Mouse (Mus musculus) ovary, adult 18-20 months (tissue): ENCODE results near the gene Cdc7.
"Not testable (repeated sequence)": the region's sequence is repeated elsewhere in the genome, so short reads cannot be mapped to it uniquely, and the experiment has no call there.

Experiments
- DNase-seq: peaks from one replicate; pipeline ENCODE4 v3.0.0; 2022; ENCODE audit warnings: low spot score, mixed read lengths

Gene Cdc7

GRCm38 (mm10) chr5:106963584-106964512 lies at the start of gene Cdc7:
Gene Cdc7, plus strand, starts transcription at chr5:106964322.
- DNase-seq, result peak; percentile 86

- no peak for DNase-seq
Measured at GRCm38 (mm10) chr5:106919315-106919714, 44.8 kb upstream of the Cdc7 start.

DNA sequence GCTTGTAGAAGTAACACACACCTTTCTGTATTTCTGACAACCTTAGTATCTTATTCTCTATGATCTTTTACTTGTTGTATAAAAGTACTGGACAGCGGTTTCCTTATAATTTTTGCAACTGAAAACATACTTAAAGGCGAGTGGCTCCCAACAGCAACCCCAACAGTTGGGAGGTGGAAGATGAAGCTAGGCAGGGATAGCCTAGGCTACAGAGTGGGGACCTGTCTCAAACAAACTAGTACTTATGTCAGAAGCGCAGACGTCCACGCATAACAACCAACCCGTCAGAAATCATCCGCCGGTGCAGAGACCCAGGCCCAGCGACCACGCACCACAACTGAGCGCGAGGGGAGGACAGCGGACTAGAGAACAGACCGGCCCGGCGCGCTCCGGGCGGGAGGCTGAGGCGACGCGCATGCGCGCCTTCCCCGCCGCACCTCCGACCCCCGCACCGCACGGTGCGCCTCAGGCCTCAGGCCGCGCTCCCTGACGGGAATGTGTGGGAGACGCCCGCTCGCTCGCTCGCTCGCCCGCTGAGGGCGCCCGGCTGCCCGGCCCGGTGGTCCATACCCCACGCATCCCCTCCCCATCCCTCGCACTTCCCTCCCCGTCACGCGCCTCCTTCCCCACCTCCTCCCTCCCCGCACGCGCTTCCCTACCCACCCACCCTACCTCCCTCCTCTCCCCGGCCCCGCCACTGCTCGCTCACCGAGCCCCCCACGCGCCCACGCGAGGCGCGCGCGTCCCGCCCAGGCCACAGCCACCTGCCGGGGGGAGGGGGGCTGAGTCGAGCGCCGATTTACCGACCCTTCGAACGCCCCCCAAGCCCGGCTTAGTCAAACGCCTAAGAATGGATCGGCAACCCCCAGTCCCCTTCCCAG lies 38.4 kb upstream of the Cdc7 start, which contains the start of gene Hfm1:
Gene Hfm1 (minus strand): TSS at position 834 of the 881 bp plus-strand sequence.
- peak; percentile 39 for DNase-seq

DNA sequence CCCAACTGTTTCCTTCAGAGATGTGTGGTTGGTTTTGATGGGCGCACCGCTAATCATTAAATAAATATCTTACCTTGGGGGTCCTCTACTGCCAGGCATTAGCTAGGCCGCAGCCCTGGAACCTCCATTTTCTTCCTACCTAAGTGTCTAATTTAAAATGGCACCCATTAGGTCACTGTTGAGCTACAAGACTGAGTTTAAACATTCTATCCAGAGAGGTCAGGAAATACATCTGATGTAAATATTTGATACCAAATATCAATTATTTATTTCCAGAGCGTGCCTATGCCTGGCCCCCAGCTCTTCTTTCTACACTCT lies 37.8 kb upstream of the Cdc7 start:
- DNase-seq, result no peak

GRCm38 (mm10) chr5:106927996-106928395 lies 36.1 kb upstream of the Cdc7 start:
- DNase-seq, result no peak

DNA sequence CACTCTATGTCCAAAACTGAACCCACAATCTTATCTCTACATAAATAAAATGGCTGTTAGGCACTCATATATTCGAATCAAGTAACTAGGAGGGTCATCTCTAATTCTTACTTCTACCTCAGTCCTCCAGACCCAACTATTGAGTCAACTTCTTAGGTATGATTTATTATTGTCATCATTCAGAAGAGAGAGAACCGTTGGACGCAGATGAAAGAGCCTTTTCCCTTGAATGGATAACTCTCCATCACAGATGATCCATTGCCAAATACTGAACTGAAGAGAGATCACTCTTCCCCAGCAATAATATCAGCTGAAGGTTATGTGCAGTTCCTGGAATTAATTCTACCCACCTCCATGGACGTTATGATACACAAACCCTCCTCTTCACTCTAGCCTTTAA lies 17.8 kb upstream of the Cdc7 start:
- DNase-seq, result no peak

DNA sequence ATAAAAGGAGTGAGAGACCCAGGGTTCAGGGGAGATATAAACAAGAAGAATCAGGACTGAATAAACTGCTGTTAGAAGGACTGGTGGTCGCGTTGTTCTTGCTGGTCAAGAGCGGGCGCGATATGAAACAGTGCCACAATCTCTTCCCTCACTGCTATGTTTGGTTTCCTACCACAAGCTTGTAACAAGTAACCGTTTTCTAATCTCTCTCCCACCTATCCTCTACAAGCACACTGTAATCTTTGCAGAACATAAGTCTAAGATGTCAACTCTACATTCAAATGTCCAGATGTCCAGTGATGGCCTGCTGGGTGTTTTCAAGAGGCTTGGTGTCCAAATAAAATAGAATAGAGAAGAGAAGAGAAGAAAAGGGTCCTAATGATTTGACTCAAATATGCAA lies 15.4 kb upstream of the Cdc7 start:
- DNase-seq, result no peak

GRCm38 (mm10) chr5:106956467-106956866 lies 7.7 kb upstream of the Cdc7 start:
- no peak for DNase-seq

- peak; percentile 36 for DNase-seq
Measured at GRCm38 (mm10) chr5:106959031-106959430, 5.1 kb upstream of the Cdc7 start.

GRCm38 (mm10) chr5:106960451-106960850 lies 3.7 kb upstream of the Cdc7 start:
- no peak for DNase-seq

- no peak for DNase-seq
Measured at GRCm38 (mm10) chr5:106964513-106965014, 442 bp downstream of the Cdc7 start.

DNA sequence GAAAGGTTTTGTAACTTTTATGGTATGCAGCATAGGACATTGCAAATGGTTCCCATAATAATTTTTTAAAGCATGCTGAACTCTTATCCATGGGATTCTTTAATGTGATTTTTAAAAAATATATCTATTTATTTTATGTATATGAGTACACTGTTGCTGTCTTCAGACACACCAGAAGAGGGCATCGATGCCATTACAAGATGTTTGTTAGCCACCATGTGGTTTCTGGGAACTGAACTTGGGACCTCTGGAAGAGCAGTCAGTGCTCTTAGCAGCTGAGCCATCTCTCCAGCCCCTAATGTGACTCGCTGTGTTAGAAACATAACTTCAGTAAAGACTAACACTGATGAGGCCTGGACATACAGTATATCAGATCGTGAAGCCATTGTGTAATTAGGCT lies 2.3 kb downstream of the Cdc7 start:
- no peak for DNase-seq

- DNase-seq, result no peak
Measured at GRCm38 (mm10) chr5:106967578-106967977, 3.5 kb downstream of the Cdc7 start.

- no peak for DNase-seq
Measured at GRCm38 (mm10) chr5:106973883-106974282, 9.8 kb downstream of the Cdc7 start.

DNA sequence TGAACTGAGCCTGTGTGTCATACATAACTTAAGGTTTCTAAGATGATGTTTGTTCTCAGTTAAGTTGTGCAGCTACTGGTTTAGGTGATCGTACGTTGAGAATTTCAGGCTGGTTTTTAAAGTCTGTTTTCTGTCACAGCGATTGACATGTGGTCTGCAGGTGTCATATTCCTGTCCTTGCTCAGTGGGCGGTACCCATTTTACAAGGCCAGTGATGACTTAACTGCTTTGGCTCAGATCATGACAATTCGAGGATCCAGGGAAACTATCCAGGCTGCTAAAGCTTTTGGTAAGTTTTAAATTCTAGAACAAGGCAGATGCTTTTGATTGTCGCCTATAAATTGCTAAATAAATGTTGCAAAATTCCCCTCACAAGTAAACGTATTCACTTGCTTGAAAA lies 15.0 kb downstream of the Cdc7 start:
- DNase-seq, result no peak

DNA sequence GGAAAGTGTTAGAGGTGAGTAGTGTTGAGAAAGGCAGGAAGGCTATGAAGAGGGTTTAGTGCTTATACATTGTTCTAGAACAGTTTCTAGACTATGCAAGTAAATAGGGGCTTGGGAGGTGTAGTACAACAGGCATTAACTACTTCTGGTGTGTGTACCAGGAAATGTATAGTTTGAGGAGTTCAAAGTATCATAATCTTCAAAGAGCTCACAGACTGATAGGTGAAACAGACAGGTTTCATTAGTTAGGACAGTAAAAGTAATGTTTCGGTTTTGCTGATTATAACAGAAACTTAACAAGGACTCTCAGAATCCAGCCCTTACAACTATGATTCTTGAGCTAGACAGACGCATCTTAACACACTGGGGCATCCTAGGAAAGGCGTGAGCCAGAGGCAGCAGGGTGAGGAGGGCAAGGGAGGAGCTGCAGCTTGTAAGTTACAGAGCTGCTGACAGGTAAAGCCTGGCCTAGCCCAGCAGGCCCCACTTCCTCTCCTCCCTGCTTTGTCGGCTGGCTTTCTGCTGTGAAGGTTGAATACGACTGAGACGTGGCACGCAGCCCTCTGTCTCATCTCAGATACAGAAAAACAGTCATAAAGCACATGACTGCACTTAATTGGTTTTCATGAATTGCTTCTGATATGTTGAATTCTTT lies 18.3 kb downstream of the Cdc7 start:
- no peak for DNase-seq

DNA sequence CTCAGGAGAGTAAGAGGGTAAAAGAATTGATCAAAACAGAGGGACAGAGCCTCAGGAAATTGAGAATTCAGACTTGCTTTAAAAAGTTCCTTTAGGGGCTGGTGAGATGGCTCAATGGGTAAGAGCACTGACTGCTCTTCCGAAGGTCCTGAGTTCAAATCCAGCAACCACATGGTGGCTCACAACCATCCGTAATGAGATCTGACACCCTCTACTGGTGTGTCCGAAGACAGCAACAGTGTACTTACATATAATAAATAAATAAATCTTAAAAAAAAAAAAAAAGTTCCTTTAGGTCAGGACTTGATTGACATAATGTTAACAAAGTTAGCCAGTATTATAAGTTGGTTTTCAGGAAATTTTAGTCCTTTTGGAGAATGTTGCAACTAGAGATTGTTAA lies 20.8 kb downstream of the Cdc7 start:
- DNase-seq, result not testable (repeated sequence)

- no peak for DNase-seq
Measured at GRCm38 (mm10) chr5:106985594-106985993, 21.5 kb downstream of the Cdc7 start.

DNA sequence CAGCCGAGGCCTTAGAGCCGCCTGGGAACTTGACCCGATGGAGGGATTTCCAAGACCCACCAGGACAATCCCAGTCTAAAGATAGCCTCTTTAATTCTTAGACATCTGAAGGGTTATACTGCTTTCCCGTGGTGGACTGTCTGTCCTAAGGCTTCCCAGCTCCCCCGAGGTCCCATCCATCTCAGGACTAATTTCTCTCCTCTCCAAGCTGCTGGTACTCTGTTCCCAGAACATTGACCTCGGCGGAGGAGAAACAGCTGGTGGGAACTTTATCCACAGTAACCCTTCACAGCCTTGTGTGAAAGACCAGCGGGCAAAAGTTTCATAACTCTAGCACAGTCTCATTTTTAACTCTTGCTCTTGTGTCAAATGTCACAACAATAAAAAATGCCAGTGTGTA lies 25.1 kb downstream of the Cdc7 start:
- no peak for DNase-seq

DNA sequence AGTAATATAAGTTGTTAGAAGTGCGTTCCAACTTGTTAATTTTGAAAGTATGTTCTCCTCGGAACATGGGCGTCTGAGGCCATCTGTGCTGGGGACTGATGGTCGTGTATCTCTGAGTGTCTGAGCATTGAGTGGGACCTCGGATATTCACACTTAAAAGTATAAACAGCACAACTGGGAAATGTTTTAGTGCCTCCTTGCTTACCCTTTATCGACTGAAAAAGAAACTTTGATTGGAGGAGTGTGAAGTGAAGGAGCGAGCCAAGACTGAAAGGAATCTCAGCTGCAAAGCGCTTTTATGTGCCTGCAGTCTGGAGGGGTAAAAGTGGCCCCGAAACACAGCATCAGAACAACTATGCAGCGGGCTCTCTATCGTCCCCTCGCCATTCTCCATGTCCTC lies 25.7 kb downstream of the Cdc7 start:
- no peak for DNase-seq

- DNase-seq, result peak; percentile 61
Measured at GRCm38 (mm10) chr5:106990639-106991299, 26.6 kb downstream of the Cdc7 start.
